Mouse (Mus musculus) bone marrow macrophage, adult 2 months (primary cell): ENCODE data around the gene Sptbn1. TPM values are rescaled to one million over a fixed set of nuclear protein-coding genes. Genes with fewer than 3 reads are reported as not detected.

Experiments used
- H3K27ac ChIP-seq: 2 replicates; pipeline ENCODE4 v1.5.1; 2012; ENCODE audit warnings: low read depth, low read length; ENCODE audit not compliant: insufficient read depth
- H3K4me1 ChIP-seq: 2 replicates; pipeline ENCODE4 v1.6.1; 2012; ENCODE audit warnings: low read length; ENCODE audit not compliant: control insufficient read depth, insufficient read depth
- H3K4me3 ChIP-seq: 2 replicates; pipeline ENCODE4 v1.5.1; 2012; ENCODE audit warnings: mild to moderate bottlenecking, low read length, moderate library complexity; ENCODE audit not compliant: insufficient read depth
- CTCF ChIP-seq: IDR thresholded peaks from 2 replicates; pipeline ENCODE4 v1.5.1; 2012; ENCODE audit warnings: low read depth, mild to moderate bottlenecking, low read length, moderate library complexity
- POLR2A ChIP-seq: IDR thresholded peaks from 2 replicates; pipeline ENCODE4 v1.6.1; 2012; ENCODE audit warnings: mild to moderate bottlenecking, low read depth, low read length, borderline replicate concordance
- polyA plus RNA-seq: library from polyadenylated mRNA; stranded (reverse); fragments of >200 nt; gene quantifications from 2 replicates; pipeline ENCODE4 v1.2.4, GENCODE M21; 2012; ENCODE audit not compliant: missing spikeins, insufficient read depth, insufficient read length

Sptbn1 gene
- polyA plus RNA-seq, 1 experiment = 36.3 TPM

- Histone ChIP-seq H3K4me1 (peaks cover 2% of the 10 kb centered on the region; the same call in 1 of the 2 replicates), H3K4me3 (no peak overlapping the region), H3K27ac (no peak overlapping the region)
- no peak for TF ChIP-seq POLR2A
- no peak for TF ChIP-seq CTCF
Observed at GRCm38 (mm10) chr11:30269524-30269923, 1.5 kb upstream of the Sptbn1 start.

GRCm38 (mm10) chr11:30268648-30269375, 837 bp upstream of the Sptbn1 start:
- TF ChIP-seq CTCF (no peak), POLR2A (no peak)
- H3K4me3 ChIP-seq = peak overlapping the region; percentile 67
- no peak overlapping the region for H3K27ac ChIP-seq
- H3K4me1 ChIP-seq = peaks cover 2% of the 10 kb centered on the region; the same call in 1 of the 2 replicates

- TF ChIP-seq CTCF = no peak
- no peak for TF ChIP-seq POLR2A
- peak overlapping the region; percentile 66 for H3K4me3 ChIP-seq
- peaks cover 2% of the 10 kb centered on the region; the same call in 1 of the 2 replicates for H3K4me1 ChIP-seq
- H3K27ac ChIP-seq = no peak overlapping the region
Observed at GRCm38 (mm10) chr11:30267036-30267891, 711 bp downstream of the Sptbn1 start.

GRCm38 (mm10) chr11:30266691-30267035, 1.3 kb downstream of the Sptbn1 start:
- Histone ChIP-seq H3K4me1 (peaks cover 2% of the 10 kb centered on the region; the same call in 1 of the 2 replicates), H3K4me3 (peak overlapping the region; percentile 66), H3K27ac (no peak overlapping the region)
- TF ChIP-seq CTCF = no peak
- no peak for TF ChIP-seq POLR2A

- no peak for TF ChIP-seq CTCF
- no peak for TF ChIP-seq POLR2A
- Histone ChIP-seq H3K4me1 (peaks cover 2% of the 10 kb centered on the region; the same call in 1 of the 2 replicates), H3K27ac (no peak overlapping the region), H3K4me3 (no peak overlapping the region)
Observed at GRCm38 (mm10) chr11:30265666-30266065, 2.3 kb downstream of the Sptbn1 start.

GRCm38 (mm10) chr11:30263627-30264026, 4.3 kb downstream of the Sptbn1 start:
- TF ChIP-seq POLR2A (no peak), CTCF (no peak)
- H3K27ac ChIP-seq = no peak overlapping the region
- no peaks in the 10 kb centered on the region for H3K4me1 ChIP-seq
- no peak overlapping the region for H3K4me3 ChIP-seq

GRCm38 (mm10) chr11:30258739-30259350, 9.1 kb downstream of the Sptbn1 start:
- Histone ChIP-seq H3K4me1 (no peaks in the 10 kb centered on the region), H3K27ac (no peak overlapping the region), H3K4me3 (no peak overlapping the region)
- TF ChIP-seq CTCF (no peak), POLR2A (no peak)

- H3K4me3 ChIP-seq = no peak overlapping the region
- no peak overlapping the region for H3K27ac ChIP-seq
- TF ChIP-seq CTCF (no peak), POLR2A (no peak)
- no peaks in the 10 kb centered on the region for H3K4me1 ChIP-seq
Observed at GRCm38 (mm10) chr11:30257812-30258211, 10.2 kb downstream of the Sptbn1 start.

- TF ChIP-seq POLR2A = no peak
- no peak for TF ChIP-seq CTCF
- H3K27ac ChIP-seq = no peak overlapping the region
- no peak overlapping the region for H3K4me3 ChIP-seq
- H3K4me1 ChIP-seq = no peaks in the 10 kb centered on the region
Observed at GRCm38 (mm10) chr11:30257085-30257484, 10.9 kb downstream of the Sptbn1 start.
